Mouse (Mus musculus) retina, embryonic 14.5 days (tissue): ENCODE results near the gene Qpctl.
"Not testable (repeated sequence)": the region's sequence is repeated elsewhere in the genome, so short reads cannot be mapped to it uniquely, and the experiment has no call there.

ENCODE experiments used
- DNase-seq: peaks from one replicate; pipeline ENCODE4 v3.0.0-alpha.2; 2015; ENCODE audit warnings: low spot score

The Qpctl gene

DNA sequence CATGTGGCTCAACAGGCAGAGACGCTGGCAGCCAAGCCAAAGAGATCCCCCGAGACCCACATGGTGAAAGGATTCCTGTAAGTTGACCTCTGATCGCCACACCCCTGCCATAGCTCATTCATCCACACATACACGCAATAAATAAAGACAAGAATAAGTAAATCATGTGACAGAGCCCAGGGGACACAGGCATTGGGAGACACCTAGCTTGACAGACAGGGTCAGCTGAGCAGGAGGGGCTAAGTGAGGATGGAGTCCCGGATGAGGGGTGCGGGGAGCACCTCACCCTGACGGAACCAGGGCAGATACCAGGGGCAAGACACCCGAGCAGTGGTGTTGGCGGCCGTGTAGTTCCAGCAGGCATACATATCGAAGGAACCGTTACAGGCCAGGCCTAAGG lies 14.7 kb upstream of the Qpctl start:
- no peak for DNase-seq

DNA sequence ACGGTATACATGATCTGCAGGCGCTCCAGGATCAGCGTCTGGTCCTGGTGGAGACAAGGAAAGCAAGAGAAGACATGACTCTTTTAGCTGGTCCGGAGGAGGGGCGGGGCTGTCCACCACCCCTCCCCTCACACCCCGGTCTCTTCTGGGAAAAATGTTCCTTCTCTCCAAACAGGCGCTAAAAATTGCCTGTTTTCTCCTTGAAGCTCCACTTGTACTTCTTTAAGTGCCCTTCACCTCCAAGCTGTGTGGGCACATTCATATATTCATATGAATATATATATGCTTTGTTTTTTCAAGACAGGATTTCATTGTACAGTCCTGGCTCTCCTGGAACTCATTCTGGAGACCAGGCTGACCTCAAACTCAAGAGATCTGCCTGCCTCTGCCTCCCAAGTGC lies 13.8 kb upstream of the Qpctl start:
- no peak for DNase-seq

DNA sequence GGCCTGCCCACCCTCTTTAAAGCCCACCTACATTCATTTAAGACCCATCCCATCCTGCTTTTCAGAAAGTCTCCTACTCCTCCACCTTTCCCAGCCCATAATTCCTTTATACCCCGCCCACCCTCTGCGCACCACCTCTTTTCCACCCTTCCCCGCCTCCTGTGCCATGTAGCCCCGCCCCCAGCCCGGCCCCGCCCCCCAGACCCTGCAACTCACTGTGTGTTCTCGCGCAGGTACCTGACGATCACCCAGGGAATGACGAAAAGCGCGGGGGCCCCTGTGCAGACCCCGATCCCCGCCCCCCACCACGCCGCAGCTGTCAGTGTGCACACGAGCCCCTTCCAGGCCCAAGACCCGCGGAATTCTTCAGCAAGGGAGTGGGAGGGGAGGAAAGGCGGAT lies 11.0 kb upstream of the Qpctl start:
- no peak for DNase-seq

DNA sequence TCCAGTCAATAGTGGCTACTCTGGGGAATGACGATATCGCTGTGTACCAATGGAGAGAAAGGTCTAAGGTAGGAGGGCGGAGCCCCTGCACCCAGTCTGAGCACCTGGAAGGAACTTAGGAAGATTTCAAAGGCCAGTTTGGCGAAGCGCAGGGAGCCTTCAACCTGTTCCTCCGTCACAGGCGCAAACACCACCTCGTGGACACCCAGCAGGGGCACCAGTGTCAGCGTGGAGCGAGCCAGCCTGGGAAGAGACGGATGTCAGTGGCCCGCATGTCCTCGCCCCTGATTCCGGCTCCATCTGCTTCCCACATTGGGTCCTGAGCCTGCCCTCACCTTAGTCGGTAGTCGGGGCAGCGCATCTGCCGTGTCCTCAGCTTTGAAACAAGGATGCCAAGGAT lies 10.3 kb upstream of the Qpctl start:
- no peak for DNase-seq

DNA sequence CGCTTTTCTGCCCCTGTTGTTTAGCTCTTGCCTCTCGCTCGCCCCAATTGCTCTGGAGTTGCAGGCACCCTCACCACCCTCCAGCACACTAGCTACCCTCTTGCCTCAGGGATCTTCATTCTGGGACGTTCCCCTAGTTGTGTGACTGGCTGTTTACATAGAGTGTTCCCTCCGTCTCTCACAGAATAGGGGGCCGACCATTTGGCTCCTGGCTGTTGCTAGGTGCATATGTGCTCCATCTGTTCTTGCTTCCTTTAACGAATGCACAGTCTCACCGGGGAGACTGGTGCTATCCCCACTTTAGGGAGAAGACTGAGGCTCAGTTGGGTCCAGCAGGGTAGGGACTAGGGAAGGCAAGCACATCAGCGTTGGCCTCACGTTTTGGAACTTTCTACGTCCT lies 9.5 kb upstream of the Qpctl start:
- no peak for DNase-seq

DNA sequence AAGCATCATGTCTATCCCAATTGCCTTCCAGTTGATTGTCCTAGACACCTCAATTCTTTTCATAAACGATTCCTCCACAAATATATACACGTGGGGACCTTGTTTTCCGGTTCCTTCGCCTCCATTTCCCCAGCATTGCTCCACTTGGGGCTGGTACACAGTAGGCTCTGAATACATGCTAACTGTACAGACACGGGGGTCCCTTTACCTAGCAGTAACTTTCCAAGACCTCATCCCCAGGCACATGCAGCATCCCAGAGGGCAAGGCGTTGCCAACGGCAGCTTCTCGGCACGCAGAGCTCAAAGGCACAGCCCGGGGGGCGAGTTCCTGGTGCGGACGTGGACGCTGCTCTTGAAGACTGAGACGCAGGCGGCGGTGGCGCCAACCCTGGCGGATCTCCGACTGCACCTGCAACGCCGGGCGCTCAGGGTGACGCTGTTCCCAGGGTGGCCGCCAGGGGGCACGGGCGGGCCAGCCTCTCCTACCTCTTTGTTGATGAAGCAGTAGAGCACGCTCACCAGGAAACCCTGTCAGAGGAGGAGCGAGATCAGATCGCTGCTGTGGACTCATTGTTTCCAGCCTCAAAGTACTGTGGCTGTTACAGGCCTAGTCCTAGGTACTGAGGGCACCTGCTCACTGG lies 8.2 kb upstream of the Qpctl start:
- peak; percentile 92 for DNase-seq

DNA sequence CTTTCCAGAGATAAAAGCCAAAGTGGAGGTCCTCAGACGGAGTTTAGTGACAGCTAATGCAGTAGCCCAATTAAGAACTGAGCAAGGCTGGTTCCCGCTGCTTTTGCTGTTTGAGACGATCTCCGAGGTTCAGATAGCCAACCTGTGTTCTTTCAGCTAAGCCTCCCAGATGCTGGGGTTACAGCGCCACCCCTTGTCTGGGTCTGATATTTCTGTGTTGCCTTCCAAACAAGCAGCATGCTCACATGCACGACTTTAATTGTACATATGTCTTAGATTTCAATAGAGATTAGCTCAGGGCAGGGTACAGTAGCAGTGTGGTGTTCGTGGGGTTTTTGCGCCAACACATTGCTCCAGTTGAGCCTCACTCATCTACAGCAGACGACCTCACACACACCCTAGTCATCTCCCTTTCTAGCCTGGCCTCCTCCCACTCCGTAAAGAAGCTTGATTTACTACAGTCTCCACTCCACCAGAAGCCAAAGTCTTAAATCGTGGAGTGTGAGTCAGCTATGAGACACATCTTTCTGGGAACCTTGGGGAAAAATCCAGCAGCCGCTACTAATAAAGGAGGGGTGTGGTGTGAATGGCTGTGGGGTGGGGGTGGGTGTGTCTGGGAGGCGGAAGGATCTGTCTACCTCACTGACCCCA lies 6.9 kb upstream of the Qpctl start:
- DNase-seq: no peak

DNA sequence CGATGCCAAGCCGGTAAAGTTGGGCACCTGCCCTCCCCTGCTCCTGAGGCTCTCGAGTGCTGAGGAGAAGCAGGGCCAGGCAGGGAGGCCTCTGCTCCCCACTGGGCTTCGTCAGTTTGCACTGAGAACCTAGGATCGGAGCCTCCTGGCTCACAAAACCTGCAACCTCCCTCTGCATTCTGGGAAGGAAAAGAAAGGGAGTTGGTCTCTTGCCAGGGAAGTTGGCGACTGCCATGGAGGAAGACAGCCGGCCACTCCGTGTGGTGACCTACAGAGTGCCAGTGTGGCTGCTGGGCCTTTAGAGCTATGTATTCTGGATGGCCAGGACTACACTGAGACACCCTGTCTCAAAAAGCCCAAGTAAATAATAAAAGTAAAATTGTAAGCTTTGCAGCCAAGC lies 5.7 kb upstream of the Qpctl start:
- DNase-seq: no peak

DNA sequence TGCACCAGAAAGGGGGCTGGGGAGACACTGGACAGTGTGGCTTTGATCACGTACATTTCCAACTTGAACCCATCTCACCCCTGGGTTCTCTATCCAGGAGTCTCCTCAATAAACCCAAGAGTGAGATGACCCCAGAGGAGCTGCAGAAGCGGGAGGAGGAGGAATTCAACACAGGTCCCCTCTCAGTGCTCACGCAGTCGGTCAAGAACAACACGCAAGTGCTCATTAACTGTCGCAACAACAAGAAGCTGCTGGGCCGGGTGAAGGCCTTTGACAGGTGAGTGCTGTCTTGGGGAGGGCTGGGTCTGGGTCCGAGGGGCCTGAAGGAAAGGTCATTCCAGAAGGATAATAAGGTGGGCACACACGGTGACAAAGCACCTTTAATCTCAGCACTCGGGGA lies 2.0 kb upstream of the Qpctl start:
- not testable (repeated sequence) for DNase-seq

DNA sequence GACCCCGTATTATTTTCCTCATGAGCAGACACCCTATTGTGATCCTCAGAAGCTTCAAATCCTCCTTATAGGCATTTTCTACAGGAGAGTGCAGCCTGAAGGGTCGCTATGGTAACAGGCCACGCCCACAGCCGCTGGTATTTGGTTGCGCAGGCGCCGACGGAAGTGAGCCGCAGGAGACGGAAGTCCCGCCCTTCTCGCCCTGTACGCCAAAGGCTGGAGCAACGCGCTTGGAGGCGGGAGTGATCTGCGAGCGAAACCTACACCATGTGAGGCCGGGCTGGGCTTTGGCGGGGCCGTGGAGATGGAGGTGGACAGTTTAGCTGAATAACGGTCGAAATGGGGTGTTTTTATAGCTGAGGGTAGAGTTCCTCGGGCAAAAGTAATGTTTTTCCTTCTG lies 535 bp upstream of the Qpctl start, which contains the start of gene Snrpd2:
TSS of gene Snrpd2 (plus strand) at position 97 of the 400 bp plus-strand sequence.
- DNase-seq: peak; percentile 99

DNA sequence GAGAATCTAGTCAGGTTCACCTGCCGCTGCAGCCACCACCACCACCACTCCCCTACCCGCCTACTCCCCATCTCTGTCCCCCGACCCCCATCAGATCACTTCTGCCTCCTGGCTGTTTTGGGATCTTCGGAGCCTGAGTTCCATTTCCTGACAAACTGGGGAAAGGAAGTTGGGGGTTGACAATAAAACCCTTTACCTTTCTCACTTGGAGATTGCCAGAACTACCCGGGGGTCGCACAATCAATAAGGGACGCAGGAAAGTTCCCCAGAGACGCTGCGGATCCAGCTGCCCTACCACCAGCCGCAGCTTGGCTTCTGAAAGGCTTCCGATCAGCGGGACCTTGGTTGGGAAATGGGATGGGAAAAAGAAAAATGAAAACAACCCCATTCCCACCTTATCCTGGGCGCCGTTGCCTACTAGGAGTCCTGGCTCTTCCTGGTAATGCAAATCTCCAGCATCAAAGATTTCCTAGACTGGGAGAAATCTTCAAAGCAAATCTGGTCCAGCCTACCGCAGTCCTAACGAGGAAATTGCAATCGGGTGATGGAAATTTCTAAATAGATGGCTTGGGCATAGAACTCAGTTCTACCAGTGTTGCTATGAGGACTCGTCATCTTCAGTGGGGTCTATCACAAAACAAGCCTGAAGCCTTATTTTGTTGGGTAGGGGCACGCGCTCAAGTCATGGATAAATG lies 764 bp downstream of the Qpctl start:
- DNase-seq: no peak

DNA sequence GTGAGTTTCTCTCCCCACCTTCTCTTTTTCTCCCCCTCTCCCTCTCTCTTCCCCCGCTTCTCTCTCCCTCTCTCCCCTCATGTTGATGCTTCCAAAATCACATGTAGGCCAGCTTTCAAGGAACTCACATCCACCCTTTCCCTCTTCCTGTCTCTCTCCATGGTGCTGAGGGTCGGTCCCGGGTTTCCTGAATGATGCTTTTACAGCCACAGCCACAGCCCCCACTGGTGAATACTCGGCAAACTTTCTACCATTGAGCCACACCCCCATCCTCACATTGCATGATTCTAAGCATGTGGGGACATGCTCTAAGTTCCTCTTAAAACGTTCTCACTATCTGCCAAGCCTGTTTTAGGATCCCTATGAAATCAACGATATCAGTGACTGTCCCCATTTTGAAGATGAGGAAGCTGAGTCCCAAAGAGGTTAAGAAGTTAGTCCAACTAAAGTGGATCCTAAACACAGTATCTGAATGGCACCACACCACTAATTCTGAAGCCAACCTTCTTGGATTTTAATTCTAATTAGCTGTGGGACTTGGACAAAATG lies 1.5 kb downstream of the Qpctl start:
- DNase-seq: no peak

DNA sequence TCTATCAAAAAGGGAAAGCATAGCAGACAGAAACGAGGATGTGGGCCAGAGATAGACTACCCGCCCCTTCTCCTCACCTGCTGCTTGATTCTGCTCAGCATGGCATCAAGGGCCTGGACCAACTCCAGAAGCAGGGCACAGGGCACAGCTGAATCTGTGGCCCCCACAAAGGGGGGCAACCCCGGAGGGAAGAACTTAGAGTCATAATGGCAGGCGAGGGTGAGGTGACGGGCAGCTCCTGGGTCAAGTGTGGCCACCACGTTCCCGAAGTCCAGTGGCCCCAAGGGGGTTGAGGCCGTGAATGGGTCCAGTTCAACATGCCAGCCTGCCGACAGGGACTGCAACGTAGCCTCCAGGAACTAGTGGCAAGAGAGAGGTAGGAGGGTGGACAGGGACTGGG lies 2.3 kb downstream of the Qpctl start:
- DNase-seq: no peak

DNA sequence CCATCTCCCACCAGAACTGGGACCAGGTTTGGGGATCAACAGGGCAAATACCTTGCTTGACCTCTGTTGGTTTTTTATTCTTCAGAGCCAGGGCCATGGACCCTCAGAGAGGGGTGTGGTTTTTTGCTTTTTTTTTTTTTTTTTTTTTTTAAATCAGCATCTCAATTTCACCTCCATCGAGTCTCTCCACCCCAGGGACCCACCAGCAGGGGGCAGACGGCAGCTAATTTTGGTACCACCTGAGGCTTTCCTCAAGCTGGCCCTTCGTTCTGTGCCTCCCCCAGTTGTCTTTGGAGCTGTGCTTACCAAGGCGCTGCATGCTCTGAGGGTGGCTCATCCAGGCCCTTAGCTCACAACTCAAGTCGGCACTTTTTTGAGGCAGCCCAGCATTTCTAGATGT lies 11.7 kb downstream of the Qpctl start:
- peak; percentile 60 for DNase-seq

DNA sequence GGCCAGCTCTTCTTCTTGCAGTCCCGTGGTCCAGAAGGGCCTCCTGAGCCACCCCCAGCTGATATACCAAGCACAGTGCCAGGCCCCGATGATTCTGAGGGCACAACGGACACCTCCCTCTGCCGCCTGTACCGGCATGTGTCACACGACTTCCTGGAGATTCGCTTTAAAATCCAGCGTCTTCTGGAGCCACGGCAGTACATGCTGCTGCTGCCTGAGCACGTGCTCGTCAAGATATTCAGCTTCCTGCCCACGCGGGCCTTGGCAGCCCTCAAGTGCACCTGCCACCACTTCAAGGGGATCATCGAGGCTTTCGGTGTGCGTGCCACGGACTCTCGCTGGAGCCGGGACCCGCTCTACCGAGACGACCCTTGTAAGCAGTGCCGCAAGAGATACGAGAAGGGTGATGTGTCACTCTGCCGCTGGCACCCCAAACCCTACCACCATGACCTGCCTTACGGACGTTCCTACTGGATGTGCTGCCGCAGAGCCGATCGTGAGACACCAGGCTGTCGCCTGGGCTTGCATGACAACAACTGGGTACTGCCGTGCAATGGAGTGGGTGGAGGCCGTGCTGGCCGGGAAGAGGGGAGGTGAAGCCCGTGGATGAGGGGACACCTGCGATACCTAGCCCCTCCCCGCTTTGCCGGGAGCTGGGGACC lies 12.3 kb downstream of the Qpctl start:
- no peak for DNase-seq

DNA sequence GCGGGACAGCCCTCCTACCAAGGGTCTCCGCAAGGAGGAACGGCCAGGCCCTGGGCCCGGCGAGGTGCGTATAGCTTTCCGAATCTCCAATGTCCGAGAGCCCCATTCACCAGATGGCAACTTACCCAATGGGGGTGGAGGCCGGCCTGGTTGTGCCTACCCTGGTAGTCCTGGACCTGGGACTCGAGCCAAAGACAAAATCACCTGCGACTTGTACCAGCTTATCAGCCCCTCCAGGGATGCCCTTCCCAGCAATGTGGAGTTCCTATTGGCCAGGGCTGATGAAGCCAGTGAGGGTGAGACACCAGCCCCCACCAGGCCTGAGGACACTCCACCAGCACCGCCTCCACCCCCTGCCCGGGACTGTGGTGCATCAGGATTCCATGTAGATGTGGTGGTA lies 12.9 kb downstream of the Qpctl start:
- no peak for DNase-seq

DNA sequence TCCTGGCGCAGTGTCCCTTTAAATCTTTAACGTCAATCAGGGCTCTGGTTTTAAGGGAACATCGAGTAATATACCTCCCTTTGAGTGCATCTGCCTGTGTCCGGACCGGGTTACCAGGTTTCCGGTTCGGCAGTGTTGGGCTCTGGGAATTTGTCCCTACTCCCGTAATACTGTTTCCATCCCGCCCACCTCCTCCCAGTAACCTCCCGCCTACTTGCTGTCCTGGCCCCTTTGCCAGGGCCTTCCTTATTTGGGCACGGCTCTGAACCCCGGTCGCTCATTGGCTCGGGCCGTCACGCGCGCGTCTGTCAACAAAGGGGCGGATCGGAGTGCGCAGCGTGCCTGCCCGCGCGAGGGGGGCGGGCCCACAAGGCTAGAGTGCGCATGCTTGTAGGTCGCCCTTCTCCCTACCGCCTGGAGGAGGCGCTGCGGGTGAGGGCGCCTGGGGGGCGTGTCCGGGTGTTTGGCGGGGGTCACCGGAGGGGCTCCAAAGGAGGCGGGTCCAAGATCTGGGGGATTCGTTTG lies 17.7 kb downstream of the Qpctl start:
- peak; percentile 97 for DNase-seq

DNA sequence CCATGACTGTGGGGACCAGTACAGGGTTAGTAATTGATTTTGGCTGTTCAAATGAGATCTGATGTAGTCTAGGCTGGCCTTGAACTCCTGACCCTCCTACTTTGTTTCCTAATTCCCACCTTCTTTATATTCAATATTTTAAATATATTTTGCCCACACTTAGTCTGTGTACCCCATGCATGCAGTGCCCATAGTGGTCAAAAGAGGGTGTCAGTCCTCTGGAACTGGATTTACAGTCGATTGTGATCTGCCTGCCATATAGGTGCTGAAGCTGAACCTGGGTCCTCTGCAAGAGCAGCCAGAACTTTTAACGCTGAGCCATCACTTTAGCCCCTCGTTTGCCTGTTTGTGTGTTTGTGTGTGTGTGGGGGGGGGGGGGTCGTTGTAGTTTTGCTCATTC lies 18.4 kb downstream of the Qpctl start:
- DNase-seq: peak; percentile 31

DNA sequence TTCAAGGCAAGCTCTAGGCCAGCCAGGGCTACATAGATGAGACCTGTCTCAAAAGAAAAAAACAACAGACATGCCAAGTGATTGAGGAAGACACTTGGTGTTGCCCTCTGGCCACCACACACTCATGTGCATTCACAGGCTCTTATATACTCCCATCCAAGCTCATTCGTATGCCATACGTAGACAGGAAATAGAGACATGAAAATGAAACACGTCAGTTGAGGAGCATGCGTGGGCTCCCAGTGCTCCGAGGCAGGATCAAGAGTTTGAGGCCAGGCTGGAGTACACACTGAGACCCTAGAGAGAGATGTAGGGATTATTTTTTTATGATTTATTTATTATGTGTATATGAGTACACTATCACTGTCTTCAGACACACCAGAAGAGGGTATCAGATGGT lies 19.7 kb downstream of the Qpctl start:
- DNase-seq: no peak

DNA sequence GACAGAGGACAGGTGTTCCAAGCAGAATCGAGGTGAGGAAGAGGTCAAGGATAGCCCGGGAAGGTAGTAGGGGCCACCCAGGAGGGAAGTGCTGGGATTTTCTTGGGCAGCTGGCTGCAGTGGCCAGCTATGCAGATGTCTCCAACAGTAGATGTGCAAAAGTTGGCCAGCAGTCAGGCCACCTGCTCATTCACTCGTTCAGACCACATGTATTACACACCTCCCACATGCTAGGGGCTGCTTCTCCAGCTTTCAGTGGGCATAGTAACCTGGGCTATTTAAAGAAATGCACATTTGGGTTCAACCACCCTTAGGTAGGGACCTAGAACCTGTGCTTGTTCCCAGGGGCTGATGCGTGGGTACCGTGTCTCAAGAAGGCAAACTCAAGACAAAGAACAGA lies 21.3 kb downstream of the Qpctl start:
- no peak for DNase-seq

DNA sequence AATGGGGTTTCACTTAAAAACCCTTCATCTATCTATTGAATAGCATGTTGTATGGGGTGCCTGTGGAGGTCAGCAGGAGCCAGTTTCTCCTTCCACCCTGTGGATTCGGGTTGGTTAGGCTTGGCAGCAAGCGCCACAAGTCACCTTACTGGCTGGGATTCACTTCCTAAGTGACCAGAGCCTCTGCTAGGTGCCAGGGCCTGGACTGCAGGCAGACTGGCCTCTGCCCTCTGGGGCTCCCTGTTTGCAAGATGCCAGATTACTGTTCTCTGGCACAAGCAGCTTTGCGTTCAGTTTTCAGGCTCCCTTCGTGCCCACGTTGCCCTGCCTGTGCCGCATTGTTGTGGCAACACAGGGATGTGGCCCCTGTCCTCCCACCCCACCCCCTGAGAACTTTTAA lies 24.4 kb downstream of the Qpctl start:
- no peak for DNase-seq

DNA sequence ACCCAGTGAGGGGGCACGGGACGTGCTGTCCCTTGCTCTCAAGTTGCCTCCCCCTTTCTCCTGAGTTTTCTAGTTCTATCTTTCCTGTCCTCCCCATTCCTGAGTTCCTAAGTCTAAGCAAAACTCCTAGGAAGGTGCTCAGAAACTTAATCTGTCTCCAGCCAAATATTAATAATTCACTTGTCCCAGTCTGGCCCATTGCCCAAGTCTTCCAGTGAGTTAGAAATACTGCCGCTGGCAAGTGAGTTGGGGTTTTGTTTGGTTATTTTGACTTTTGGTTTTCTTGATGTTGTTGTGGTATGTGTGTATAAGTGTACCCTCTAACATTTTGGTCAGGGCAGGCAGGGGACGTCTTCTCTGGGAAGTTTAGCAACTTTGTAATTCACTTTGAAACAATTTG lies 27.4 kb downstream of the Qpctl start:
- DNase-seq: no peak
